Mouse (Mus musculus) stomach, embryonic 16.5 days (tissue): Measurements from ENCODE around the gene Vpreb2. TPM values are rescaled to one million over a fixed set of nuclear protein-coding genes. Genes with fewer than 3 reads are reported as not detected.
A peak's percentile ranks its signal among the peaks of the same experiment; 100 is the strongest.
"Not testable (repeated sequence)": the region's sequence is repeated elsewhere in the genome, so short reads cannot be mapped to it uniquely, and the experiment has no call there.

ENCODE experiments used
- ATAC-seq: fragments of 200-750 bp; cut with Nextera tagmentation; 2 replicates; pipeline ENCODE4 v1.8.0; 2017; ENCODE audit warnings: moderate number of reproducible peaks, moderate TSS enrichment; ENCODE audit not compliant: insufficient read depth, low FRiP score
- H3K27ac ChIP-seq: fragments of 300-500 bp; sonication (generic); 2 replicates; pipeline ENCODE4 v1.5.1; 2014; ENCODE audit warnings: low read length
- H3K27me3 ChIP-seq: fragments of 300-500 bp; sonication (generic); 2 replicates; pipeline ENCODE4 v1.6.1; 2014; ENCODE audit warnings: low read length, control low read depth, mixed read lengths; ENCODE audit not compliant: control insufficient read depth, insufficient read depth
- H3K36me3 ChIP-seq: fragments of 300-500 bp; sonication (generic); 2 replicates; pipeline ENCODE4 v1.6.1; 2014; ENCODE audit warnings: low read length; ENCODE audit not compliant: control insufficient read depth, insufficient read depth
- H3K4me1 ChIP-seq: fragments of 300-500 bp; sonication (generic); 2 replicates; pipeline ENCODE4 v1.6.1; 2014; ENCODE audit warnings: low read length, control low read depth, mixed read lengths; ENCODE audit not compliant: control insufficient read depth, insufficient read depth
- H3K4me2 ChIP-seq: fragments of 300-500 bp; sonication (generic); 2 replicates; pipeline ENCODE4 v1.6.1; 2014; ENCODE audit warnings: low read depth, low read length, mixed read lengths
- H3K4me3 ChIP-seq: fragments of 300-500 bp; sonication (generic); replicated peaks from 2 replicates; pipeline ENCODE4 v1.5.1; 2014; ENCODE audit warnings: mild to moderate bottlenecking, low read length
- H3K9ac ChIP-seq: fragments of 300-500 bp; sonication (generic); 2 replicates; pipeline ENCODE4 v1.6.1; 2014; ENCODE audit warnings: low read length
- H3K9me3 ChIP-seq: fragments of 300-500 bp; sonication (generic); replicated peaks from 2 replicates; pipeline ENCODE4 v1.6.1; 2016; ENCODE audit warnings: low read length, control low read depth; ENCODE audit not compliant: control insufficient read depth
- whole genome bisulfite sequencing: fragments of 180-500 bp; shearing (Covaris S2); extraction: QIAGEN DNeasy Blood & Tissue Kit; methylation state at CpG from one replicate; pipeline ENCODE4 v1.1.7; 2014; 5-methylcytosine and 5-hydroxymethylcytosine counted together
- polyA plus RNA-seq: library from polyadenylated mRNA; unstranded; fragments of >200 nt; fragmentation: Nextera tagmentation; extraction: Ambion mirVana; gene quantifications from 2 replicates; pipeline ENCODE4 v1.2.1, GENCODE M21; 2015

The Vpreb2 gene
- polyA plus RNA-seq, 1 experiment from 2014 or later = not detected

DNA sequence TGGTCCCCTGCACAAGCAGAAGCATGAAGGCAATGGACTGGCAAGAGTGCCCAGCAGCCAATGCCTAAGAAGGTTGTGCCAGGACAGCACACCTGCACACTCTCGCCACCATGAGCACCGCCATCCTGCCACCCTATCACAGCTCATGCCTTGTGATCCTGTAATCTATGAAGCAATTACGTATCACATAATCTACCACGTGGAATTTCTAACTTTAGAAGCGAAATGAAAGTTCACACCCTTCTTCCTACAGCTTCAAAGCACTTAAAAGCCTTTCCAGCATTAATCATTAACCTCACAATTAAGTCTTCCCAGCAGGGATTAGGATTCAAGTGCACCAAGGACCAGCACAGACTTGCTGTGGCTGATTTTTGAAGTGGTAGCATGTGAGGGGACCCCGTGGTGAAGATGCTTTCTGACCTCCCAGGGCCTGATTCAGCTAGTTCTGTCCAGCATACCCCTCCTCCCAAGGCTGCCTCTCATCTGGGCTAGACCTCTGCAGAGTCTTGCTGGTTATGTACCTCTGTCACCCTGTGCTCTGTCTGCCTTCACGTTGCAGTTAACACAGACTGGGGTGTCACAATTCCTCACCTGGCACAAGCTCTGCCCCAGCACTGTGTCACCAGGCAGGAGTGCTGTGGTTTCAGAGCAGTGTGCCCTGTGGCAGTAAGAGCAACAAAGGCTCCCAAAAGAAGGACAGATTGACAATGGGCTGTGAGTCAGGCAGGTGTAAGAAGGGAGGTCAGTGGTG lies 35.0 kb upstream of the Vpreb2 start:
- 45% methylated on average over 7 of the region's 7 CpGs for WGBS
- H3K4me2 ChIP-seq = peak overlapping the region; percentile 25; the same call in 1 of the 2 replicates

GRCm38 (mm10) chr16:17949421-17949877 lies 30.8 kb upstream of the Vpreb2 start:
- Histone ChIP-seq H3K27ac (no peak overlapping the region), H3K27me3 (no peaks in the 10 kb centered on the region), H3K4me3 (no peak overlapping the region), H3K4me1 (no peaks in the 10 kb centered on the region), H3K9ac (no peak overlapping the region), H3K36me3 (no peaks in the 10 kb centered on the region), H3K9me3 (no peaks in the 10 kb centered on the region), H3K4me2 (no peak overlapping the region)
- 38% methylated on average over 2 of the region's 2 CpGs for WGBS
- peak; percentile 50; the same call in 1 of the 2 replicates for ATAC-seq

More for the DNA sequence above, 35.0 kb upstream of the Vpreb2 start:
- Histone ChIP-seq H3K27ac (peak overlapping the region; percentile 49), H3K4me3 (no peak overlapping the region), H3K9ac (no peak overlapping the region), H3K27me3 (no peaks in the 10 kb centered on the region), H3K4me1 (no peaks in the 10 kb centered on the region), H3K36me3 (no peaks in the 10 kb centered on the region), H3K9me3 (no peaks in the 10 kb centered on the region)
- ATAC-seq = peak; percentile 66; the same call in 1 of the 2 replicates

DNA sequence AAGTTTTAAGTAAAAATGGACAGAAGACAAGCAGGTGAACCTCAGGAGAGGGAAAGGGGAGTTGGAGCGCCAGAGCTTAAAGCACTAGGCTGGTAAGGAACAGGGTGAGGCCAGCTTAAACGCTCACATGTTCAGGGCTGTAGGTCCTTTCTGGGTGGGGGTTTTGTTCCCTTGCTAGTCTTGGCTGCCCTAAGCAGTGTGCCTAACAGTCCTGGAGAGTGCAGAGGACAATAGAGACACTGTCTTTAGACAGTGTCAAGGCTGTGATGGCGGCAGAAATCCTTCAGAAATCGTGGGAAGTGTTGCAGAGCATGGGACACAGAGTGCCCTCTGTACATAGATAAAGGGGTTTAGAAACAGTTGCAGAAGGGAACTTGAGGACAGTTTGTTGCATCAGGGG lies 30.2 kb upstream of the Vpreb2 start:
- Histone ChIP-seq H3K9me3 (no peaks in the 10 kb centered on the region), H3K4me1 (no peaks in the 10 kb centered on the region), H3K27me3 (no peaks in the 10 kb centered on the region), H3K27ac (0 out of 2 replicates have a peak overlapping the region, but pooled peaks have one; percentile 22), H3K4me2 (no peak overlapping the region), H3K36me3 (no peaks in the 10 kb centered on the region), H3K4me3 (no peak overlapping the region), H3K9ac (no peak overlapping the region)
- WGBS = 71% methylated on average over 4 of the region's 4 CpGs
- ATAC-seq = no peak

DNA sequence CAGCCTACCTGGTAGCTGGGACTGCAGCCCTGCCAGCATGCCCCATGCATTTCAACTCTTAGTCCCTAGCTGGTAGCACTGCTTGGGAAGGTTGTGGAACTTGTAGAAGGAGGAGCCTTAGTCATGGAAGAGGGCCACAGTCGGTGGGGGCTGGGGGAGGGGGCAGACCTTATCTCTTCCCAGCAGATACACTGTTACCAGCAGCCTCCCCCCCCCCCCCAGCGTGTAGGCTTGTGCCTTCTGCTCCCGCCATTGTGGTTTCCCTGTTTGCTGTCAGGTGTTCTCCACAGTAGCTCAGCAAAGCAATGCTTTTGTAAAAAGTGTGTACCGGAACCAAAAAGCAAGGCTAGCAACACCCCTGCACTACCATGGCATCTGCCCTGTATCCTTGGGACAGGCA lies 28.6 kb upstream of the Vpreb2 start:
- Histone ChIP-seq H3K27ac (no peak overlapping the region), H3K9ac (no peak overlapping the region), H3K4me3 (no peak overlapping the region), H3K4me2 (no peak overlapping the region), H3K9me3 (no peaks in the 10 kb centered on the region), H3K36me3 (no peaks in the 10 kb centered on the region), H3K27me3 (no peaks in the 10 kb centered on the region), H3K4me1 (no peaks in the 10 kb centered on the region)
- ATAC-seq = no peak
- WGBS = 91% methylated on average over 4 of the region's 4 CpGs

DNA sequence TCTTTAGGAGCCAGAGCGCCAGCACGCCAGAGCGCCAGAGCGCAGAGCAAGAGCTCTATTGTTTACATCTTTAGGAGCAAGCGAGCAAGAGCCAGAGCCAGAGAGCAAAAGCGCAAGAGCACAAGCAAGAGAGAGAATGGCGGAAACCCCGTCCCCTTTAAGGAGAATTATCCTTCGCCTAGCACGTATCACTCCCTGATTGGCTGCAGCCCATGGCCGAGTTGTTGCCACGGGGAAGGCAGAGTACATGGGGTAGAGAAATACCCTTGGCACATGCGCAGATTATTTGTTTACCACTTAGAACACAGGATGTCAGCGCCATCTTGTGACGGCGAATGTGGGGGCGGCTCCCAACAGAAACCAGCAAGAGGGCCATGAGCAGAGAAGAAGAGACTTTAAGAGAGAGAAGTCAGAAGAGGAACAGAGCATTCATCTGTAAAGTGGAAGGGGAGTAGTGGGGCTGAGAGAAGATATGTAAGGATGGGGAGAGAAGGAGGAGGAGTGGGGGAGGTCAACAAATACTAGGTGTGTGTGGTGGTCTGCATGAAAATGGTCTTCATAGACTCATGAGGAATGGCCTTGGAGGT lies 24.1 kb upstream of the Vpreb2 start:
- not testable (repeated sequence) for ATAC-seq, H3K4me2 ChIP-seq, H3K27ac ChIP-seq, H3K27me3 ChIP-seq, H3K4me1 ChIP-seq, H3K36me3 ChIP-seq, H3K9me3 ChIP-seq, H3K9ac ChIP-seq, H3K4me3 ChIP-seq
- WGBS = 97% methylated on average over 17 of the region's 17 CpGs

GRCm38 (mm10) chr16:17962091-17962490 lies 18.1 kb upstream of the Vpreb2 start:
- Histone ChIP-seq H3K9ac (no peak overlapping the region), H3K4me1 (no peaks in the 10 kb centered on the region), H3K4me3 (no peak overlapping the region), H3K27ac (no peak overlapping the region), H3K9me3 (no peaks in the 10 kb centered on the region), H3K27me3 (no peaks in the 10 kb centered on the region), H3K36me3 (no peaks in the 10 kb centered on the region), H3K4me2 (no peak overlapping the region)
- 81% methylated on average over 7 of the region's 7 CpGs for WGBS
- no peak for ATAC-seq

DNA sequence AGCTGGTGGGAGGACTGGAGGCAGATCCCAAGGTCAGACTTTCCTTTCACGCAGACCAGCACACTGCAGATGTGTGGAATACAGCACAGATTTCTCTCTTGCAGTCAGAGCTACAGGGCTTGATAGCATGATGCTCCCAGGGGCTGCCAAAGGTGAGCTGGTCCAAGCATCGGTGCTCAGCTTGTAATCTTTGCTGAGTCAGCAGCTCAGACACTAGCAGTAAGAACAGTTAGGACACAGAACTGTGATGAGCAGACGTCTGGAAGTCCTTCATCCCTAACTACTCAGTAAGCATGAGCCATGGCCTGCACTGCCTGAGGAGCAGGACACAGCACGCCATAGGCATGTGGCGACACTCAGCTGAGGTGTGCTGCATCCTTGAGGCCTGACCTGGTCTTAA lies 8.4 kb upstream of the Vpreb2 start:
- Histone ChIP-seq H3K4me1 (no peaks in the 10 kb centered on the region), H3K4me3 (no peak overlapping the region), H3K36me3 (no peaks in the 10 kb centered on the region), H3K27me3 (no peaks in the 10 kb centered on the region), H3K4me2 (no peak overlapping the region), H3K9ac (no peak overlapping the region), H3K27ac (no peak overlapping the region), H3K9me3 (no peaks in the 10 kb centered on the region)
- ATAC-seq = no peak
- 73% methylated on average over 5 of the region's 5 CpGs for WGBS

DNA sequence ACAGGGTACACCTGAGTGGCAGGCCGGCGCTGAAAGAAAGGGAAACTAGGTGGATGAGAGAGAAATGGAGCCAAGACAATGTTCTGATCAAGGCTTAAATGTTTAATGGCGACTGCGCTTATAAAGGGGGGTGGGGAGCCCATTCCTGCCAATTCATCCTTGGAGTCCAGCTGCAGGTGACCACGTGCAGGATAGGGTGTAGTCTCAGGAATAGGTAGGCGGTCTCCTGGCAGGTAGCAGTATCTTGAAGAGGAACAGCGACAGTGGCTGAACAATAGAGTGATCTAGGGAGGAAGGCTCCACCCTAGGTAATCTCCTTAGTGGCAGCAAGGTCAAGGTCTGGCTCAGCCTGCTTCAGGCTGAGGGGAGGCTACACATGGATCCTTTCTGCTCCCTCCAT lies 2.4 kb upstream of the Vpreb2 start:
- 70% methylated on average over 7 of the region's 7 CpGs for WGBS
- not testable (repeated sequence) for H3K9ac ChIP-seq, H3K27ac ChIP-seq, H3K4me1 ChIP-seq, H3K4me3 ChIP-seq, ATAC-seq, H3K36me3 ChIP-seq, H3K9me3 ChIP-seq, H3K27me3 ChIP-seq, H3K4me2 ChIP-seq

DNA sequence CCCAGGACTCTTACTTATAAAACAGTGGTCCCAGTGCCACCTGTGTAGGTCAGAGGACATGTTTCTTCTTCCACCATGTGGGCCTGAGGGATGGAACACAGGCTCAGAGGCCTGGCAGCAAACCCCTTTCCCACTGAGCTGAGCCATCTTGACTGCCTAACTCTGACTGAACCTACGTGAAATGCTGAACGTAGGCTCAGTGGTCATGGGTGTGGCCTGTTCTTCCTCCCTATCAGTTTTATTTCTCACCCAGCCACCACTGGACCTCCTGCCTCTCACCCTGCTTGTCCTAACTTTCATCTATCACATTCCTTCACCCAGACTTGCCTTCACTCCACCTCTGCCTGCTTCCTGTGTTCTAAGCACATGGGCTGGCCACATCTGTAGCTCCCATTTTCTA lies 3.0 kb downstream of the Vpreb2 start:
- H3K27ac ChIP-seq = no peak overlapping the region
- H3K4me2 ChIP-seq = no peak overlapping the region
- H3K36me3 ChIP-seq = no peaks in the 10 kb centered on the region
- no peak overlapping the region for H3K4me3 ChIP-seq
- 87% methylated on average over 2 of the region's 2 CpGs for WGBS
- H3K27me3 ChIP-seq = no peaks in the 10 kb centered on the region
- no peak overlapping the region for H3K9ac ChIP-seq
- no peaks in the 10 kb centered on the region for H3K4me1 ChIP-seq
- H3K9me3 ChIP-seq = no peaks in the 10 kb centered on the region
- ATAC-seq = no peak
